Mouse (Mus musculus) ES-E14 (cell line): Measurements from ENCODE around the gene 1520401A03Rik. TPM values are rescaled to one million over a fixed set of nuclear protein-coding genes. Genes with fewer than 3 reads are reported as not detected.
A peak's percentile ranks its signal among the peaks of the same experiment; 100 is the strongest.

ENCODE experiments used
- DNase-seq: peaks from one replicate; pipeline ENCODE4 v3.0.0-alpha.2; 2013; ENCODE audit warnings: low read depth, low spot score
- H3K27ac ChIP-seq: 2 replicates; pipeline ENCODE4 v1.5.1; 2012; ENCODE audit warnings: low read depth, mild to moderate bottlenecking, low read length, moderate library complexity, mixed read lengths; ENCODE audit not compliant: poor library complexity, insufficient read depth, severe bottlenecking
- H3K36me3 ChIP-seq: 2 replicates; pipeline ENCODE4 v1.6.1; 2012; ENCODE audit warnings: mild to moderate bottlenecking, low read length, moderate library complexity, mixed read lengths; ENCODE audit not compliant: control insufficient read depth, poor library complexity, insufficient read depth, severe bottlenecking
- H3K4me1 ChIP-seq, 2 experiments: fragments of 150-350 bp in 1 of 2; sonication (generic) in 1 of 2; 2 replicates each; pipeline ENCODE4 v1.6.1; 2012; ENCODE audit warnings: low read length in 2 of 2, mild to moderate bottlenecking in 1 of 2, mixed read lengths in 1 of 2; ENCODE audit not compliant: control insufficient read depth in 2 of 2, insufficient read depth in 2 of 2, poor library complexity in 1 of 2
- H3K4me3 ChIP-seq, 2 experiments: fragments of 150-350 bp in 1 of 2; sonication (generic) in 1 of 2; 2 replicates each; pipeline ENCODE4 v1.5.1; 2012; ENCODE audit warnings: low read length in 2 of 2, low read depth in 1 of 2, mild to moderate bottlenecking in 1 of 2, mixed read lengths in 1 of 2; ENCODE audit not compliant: insufficient read depth in 1 of 2, poor library complexity in 1 of 2, severe bottlenecking in 1 of 2
- H3K9ac ChIP-seq: 2 replicates; pipeline ENCODE4 v1.6.1; 2012; ENCODE audit warnings: low read depth, mild to moderate bottlenecking, low read length, mixed read lengths; ENCODE audit not compliant: poor library complexity, insufficient read depth, severe bottlenecking
- H3K9me3 ChIP-seq: fragments of 150-350 bp; sonication (generic); 2 replicates; pipeline ENCODE4 v1.6.1; 2012; ENCODE audit warnings: low read depth, mild to moderate bottlenecking, low read length; ENCODE audit not compliant: control insufficient read depth, insufficient read depth
- CHD2 ChIP-seq: IDR thresholded peaks from 2 replicates; pipeline ENCODE4 v1.6.1; 2014; ENCODE audit warnings: mild to moderate bottlenecking, low read depth, low read length, inconsistent platforms
- HCFC1 ChIP-seq: IDR thresholded peaks from 2 replicates; pipeline ENCODE4 v1.6.1; 2012; ENCODE audit warnings: low read length, inconsistent platforms, borderline replicate concordance; ENCODE audit not compliant: insufficient read depth
- MAFK ChIP-seq: IDR thresholded peaks from 2 replicates; pipeline ENCODE4 v1.6.1; 2014; ENCODE audit warnings: mild to moderate bottlenecking, low read depth, low read length, inconsistent platforms; ENCODE audit not compliant: insufficient read depth
- ZC3H11A ChIP-seq: IDR thresholded peaks from 2 replicates; pipeline ENCODE4 v1.6.1; 2012; ENCODE audit warnings: low read depth, mild to moderate bottlenecking, inconsistent platforms, low read length, borderline replicate concordance
- ZNF384 ChIP-seq: IDR thresholded peaks from 2 replicates; pipeline ENCODE4 v1.6.1; 2012; ENCODE audit warnings: low read depth, low read length, inconsistent platforms
- in situ Hi-C, 2 experiments: fragments of 600-800 bp; cut with MboI; formaldehyde crosslinking; loops; one replicate each; pipeline ENCODE4 v1.15.1; 2025; ENCODE audit warnings: low sequenced_read_pairs in 2 of 2, inconsistent platforms in 1 of 2; ENCODE audit not compliant: unreplicated experiment in 2 of 2
- total RNA-seq: library from RNA; depleted of rRNA; stranded (reverse); fragments of 300-350 nt; gene quantifications from 2 replicates; pipeline ENCODE4 v1.2.3, GENCODE M21; 2012

The 1520401A03Rik gene
- total RNA-seq, 1 experiment: 0.04 TPM

GRCm38 (mm10) chr17:23742210-23742793 lies 19.7 kb upstream of the 1520401A03Rik start:
- in situ Hi-C loops: no loop called here
- no peak for TF ChIP-seq ZNF384
- TF ChIP-seq CHD2: no peak
- no peak for TF ChIP-seq HCFC1
- TF ChIP-seq ZC3H11A: no peak
- TF ChIP-seq MAFK: no peak
- Histone ChIP-seq H3K4me3 (peak overlapping the region; percentile 24 to 28; a peak in 3 of 4 replicates), H3K9me3 (no peaks in the 10 kb centered on the region), H3K27ac (no peak overlapping the region), H3K36me3 (no peaks in the 10 kb centered on the region), H3K9ac (no peak overlapping the region), H3K4me1 (peaks cover 0 to 22% of the 10 kb centered on the region in 2 experiments; a peak in 1 of 4 replicates)
- no peak for DNase-seq

GRCm38 (mm10) chr17:23741359-23742209 lies 19.0 kb upstream of the 1520401A03Rik start:
- TF ChIP-seq CHD2: no peak
- TF ChIP-seq ZNF384: no peak
- no peak for TF ChIP-seq MAFK
- H3K9ac ChIP-seq: no peak overlapping the region
- peaks cover 0 to 23% of the 10 kb centered on the region in 2 experiments; a peak in 1 of 4 replicates for H3K4me1 ChIP-seq
- peak overlapping the region; percentile 24 to 28; a peak in 2 of 4 replicates for H3K4me3 ChIP-seq
- H3K9me3 ChIP-seq: no peaks in the 10 kb centered on the region
- peaks cover 2% of the 10 kb centered on the region; the same call in 1 of the 2 replicates for H3K36me3 ChIP-seq
- DNase-seq: no peak
- in situ Hi-C loops: no loop called here
- no peak overlapping the region for H3K27ac ChIP-seq

- Histone ChIP-seq H3K4me1 (peaks cover 0 to 20% of the 10 kb centered on the region in 2 experiments; a peak in 1 of 4 replicates), H3K36me3 (peaks cover 4% of the 10 kb centered on the region; the same call in 1 of the 2 replicates), H3K4me3 (peak within 1 kb of the TSS; percentile 66 to 80), H3K27ac (no peak within 1 kb of the TSS), H3K9ac (peak within 1 kb of the TSS; percentile 45), H3K9me3 (no peaks in the 10 kb centered on the region)
- no peak for DNase-seq
- no peak for TF ChIP-seq ZC3H11A
- in situ Hi-C loops: no loop called here
These were observed 18.0 kb upstream of the 1520401A03Rik start, which contains the start of gene Paqr4 for GRCm38 (mm10) chr17:23740598-23741021. TSS of gene Paqr4 (minus strand) at chr17:23740867.

GRCm38 (mm10) chr17:23740136-23740584 lies 17.6 kb upstream of the 1520401A03Rik start:
- Histone ChIP-seq H3K9me3 (no peaks in the 10 kb centered on the region), H3K9ac (peak overlapping the region; percentile 45), H3K4me1 (peaks cover 0 to 18% of the 10 kb centered on the region in 2 experiments; a peak in 1 of 4 replicates), H3K4me3 (peak overlapping the region; percentile 66 to 80), H3K27ac (no peak overlapping the region), H3K36me3 (peaks cover 4% of the 10 kb centered on the region; the same call in 1 of the 2 replicates)
- TF ChIP-seq CHD2: no peak
- no peak for TF ChIP-seq HCFC1
- no peak for TF ChIP-seq ZNF384
- TF ChIP-seq MAFK: no peak
- TF ChIP-seq ZC3H11A: no peak
- DNase-seq: peak; percentile 62
- in situ Hi-C loops: no loop called here
